Mouse (Mus musculus): ENCODE measurements at regions not wholly inside any gene's neighbourhood (a gene's known extent, or its start where the extent isn't known, plus 50 kb on each side); places are given as distances from the start of the nearest gene placed in this dataset.
"Not testable (repeated sequence)": the region's sequence is repeated elsewhere in the genome, so short reads cannot be mapped to it uniquely, and the experiment has no call there.

DNA sequence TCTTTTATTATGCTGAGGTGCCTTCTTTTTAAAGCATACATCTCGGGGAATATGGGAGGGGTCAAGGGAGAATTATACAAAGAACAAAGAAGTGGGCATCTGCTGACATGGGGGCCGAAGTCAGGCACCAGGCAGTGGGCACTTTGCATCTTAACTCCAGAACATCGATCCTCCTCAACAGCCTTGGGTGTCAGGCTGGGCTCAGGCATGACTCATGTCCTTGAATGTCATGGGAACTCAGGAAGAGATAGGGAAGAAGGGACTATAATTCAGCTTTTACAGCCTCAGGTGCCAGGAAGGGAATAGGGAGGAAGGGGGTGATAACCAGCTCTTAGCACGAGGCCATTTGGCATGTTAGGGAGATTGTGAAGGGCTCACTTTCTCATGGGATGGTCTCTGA, 85.6 kb upstream of the Ptprz1 start:
- H3K4me3 ChIP-seq (ENCODE audit: low read depth, low read length); H3K27ac ChIP-seq (ENCODE audit: low read depth, low read length); ATAC-seq; H3K9ac ChIP-seq (ENCODE audit: low read length); H3K9me3 ChIP-seq (replicated peaks; ENCODE audit: control insufficient read depth, low read length); DNase-seq (ENCODE audit: low spot score); H3K4me1 ChIP-seq (ENCODE audit: control insufficient read depth, insufficient read depth, low read length); H3K4me2 ChIP-seq (ENCODE audit: low read length); H3K27me3 ChIP-seq (replicated peaks; ENCODE audit: control insufficient read depth, insufficient read depth, low read length); H3K36me3 ChIP-seq (ENCODE audit: control insufficient read depth, insufficient read depth, low read length): not testable (repeated sequence)
- 90% methylated on average over 4 of the region's 4 CpGs for WGBS

DNA sequence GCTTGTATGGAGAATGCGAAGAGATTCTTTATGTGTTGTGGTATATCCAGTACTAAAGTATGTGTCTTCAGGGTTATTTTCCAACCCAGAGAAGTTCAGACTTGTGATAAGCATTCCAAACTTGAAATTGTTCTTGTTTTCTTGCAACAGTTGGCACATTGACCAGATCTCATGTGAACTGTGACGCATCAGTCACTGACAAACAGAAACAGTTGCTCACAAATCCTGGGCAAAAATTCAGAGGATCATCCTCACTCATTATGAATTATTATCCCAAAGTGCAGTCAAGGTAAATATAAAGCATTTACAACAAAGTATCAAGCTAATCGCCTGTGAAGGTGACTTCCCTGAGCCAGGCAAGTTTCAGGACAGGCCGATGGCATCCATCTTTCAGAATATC, 83.5 kb upstream of the Ptprz1 start:
- no peak overlapping the region for H3K4me2 ChIP-seq (ENCODE audit: low read length)
- H3K27ac ChIP-seq (ENCODE audit: low read depth, low read length): no peak overlapping the region
- no peak for ATAC-seq
- no peak for DNase-seq (ENCODE audit: low spot score)
- no peak overlapping the region for H3K9ac ChIP-seq (ENCODE audit: low read length)
- WGBS: 97% methylated on average over 4 of the region's 4 CpGs
- H3K9me3 ChIP-seq (replicated peaks; ENCODE audit: control insufficient read depth, low read length): no peaks in the 10 kb centered on the region
- no peaks in the 10 kb centered on the region for H3K36me3 ChIP-seq (ENCODE audit: control insufficient read depth, insufficient read depth, low read length)
- H3K27me3 ChIP-seq (replicated peaks; ENCODE audit: control insufficient read depth, insufficient read depth, low read length): no peaks in the 10 kb centered on the region
- H3K4me1 ChIP-seq (ENCODE audit: control insufficient read depth, insufficient read depth, low read length): peaks cover 16% of the 10 kb centered on the region
- no peak overlapping the region for H3K4me3 ChIP-seq (ENCODE audit: low read depth, low read length)

DNA sequence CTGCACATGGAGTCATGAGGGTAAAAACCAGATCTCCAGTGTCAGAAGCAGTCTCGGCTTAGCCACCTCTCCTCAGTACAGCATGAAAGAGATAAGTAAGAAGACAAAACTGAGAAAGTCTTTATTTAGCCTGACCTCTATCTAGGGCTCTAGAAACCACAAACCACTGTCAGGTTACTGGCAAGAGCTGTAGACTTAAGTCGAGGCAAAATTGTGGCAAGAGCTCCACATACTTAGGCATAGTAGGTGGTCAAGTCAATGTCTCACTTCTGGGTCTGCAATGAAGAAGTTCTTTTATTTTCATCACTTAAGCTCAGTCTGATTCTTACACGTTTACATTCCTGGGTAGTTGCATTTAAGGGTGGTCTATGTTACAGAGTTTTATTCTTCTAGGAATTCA, 82.7 kb upstream of the Ptprz1 start:
- Histone ChIP-seq H3K4me3 (ENCODE audit: low read depth, low read length) (no peak overlapping the region), H3K9me3 (replicated peaks; ENCODE audit: control insufficient read depth, low read length) (no peaks in the 10 kb centered on the region), H3K4me1 (ENCODE audit: control insufficient read depth, insufficient read depth, low read length) (peaks cover 16% of the 10 kb centered on the region), H3K27me3 (replicated peaks; ENCODE audit: control insufficient read depth, insufficient read depth, low read length) (no peaks in the 10 kb centered on the region), H3K9ac (ENCODE audit: low read length) (no peak overlapping the region), H3K36me3 (ENCODE audit: control insufficient read depth, insufficient read depth, low read length) (no peaks in the 10 kb centered on the region), H3K4me2 (ENCODE audit: low read length) (no peak overlapping the region), H3K27ac (ENCODE audit: low read depth, low read length) (peak overlapping the region; percentile 9; the same call in 1 of the 2 replicates)
- DNase-seq (ENCODE audit: low spot score): no peak
- WGBS: 83% methylated on average over 3 of the region's 3 CpGs
- ATAC-seq: no peak

DNA sequence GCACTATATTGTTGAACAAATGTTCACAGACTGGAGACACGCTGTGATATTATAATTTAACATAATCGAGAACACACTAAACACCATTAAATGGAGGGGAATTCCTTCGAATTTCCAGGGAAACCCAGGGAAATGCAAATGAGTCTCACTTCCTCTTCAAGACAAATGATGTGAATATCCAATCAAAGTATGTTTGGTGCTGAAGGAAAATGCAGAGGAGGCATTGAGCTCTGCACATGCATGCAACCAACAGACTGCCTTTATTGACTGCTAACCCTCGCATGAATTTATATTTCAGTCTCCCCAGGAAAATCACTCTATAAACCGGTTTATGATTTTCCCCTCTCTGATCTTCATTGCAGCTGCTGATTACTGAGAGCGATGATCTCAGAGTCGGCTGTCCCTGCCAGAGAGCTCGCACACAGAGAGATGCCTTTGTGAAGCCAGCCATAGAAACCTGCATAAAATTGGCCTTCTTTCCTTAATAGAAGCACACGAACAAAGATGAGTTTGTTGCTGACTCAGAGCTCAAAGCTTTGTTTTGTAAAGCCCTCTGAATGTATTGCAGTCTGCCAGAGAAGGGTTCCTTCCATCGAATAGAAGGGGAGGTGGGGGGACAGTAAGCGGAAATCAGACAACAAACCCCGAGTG, 81.1 kb upstream of the Ptprz1 start:
- no peak overlapping the region for H3K4me3 ChIP-seq (ENCODE audit: low read depth, low read length)

DNA sequence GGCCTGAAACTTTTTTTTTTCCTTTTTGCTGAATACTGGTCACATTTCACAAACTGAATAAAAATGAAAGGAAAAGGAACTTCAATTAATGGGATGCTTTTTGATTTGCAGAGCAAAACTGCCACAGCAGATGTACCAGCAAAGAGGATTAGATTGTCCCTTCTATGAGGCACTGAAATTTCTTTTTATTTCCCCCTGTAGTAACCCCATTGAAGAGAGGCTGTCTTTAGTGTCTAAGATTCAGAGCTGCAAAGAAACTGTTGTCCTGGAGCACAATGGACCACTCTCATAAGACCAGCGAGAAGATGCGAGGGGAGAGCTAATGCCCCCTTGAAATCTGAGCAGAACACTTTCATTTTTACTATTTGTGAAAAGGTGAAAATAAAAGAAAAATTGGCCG, 80.5 kb upstream of the Ptprz1 start:
- peak overlapping the region; percentile 42 for H3K4me2 ChIP-seq (ENCODE audit: low read length)
- peak; percentile 69 for ATAC-seq
- peak overlapping the region; percentile 13 for H3K9ac ChIP-seq (ENCODE audit: low read length)
- peaks cover 16% of the 10 kb centered on the region for H3K4me1 ChIP-seq (ENCODE audit: control insufficient read depth, insufficient read depth, low read length)
- no peak overlapping the region for H3K4me3 ChIP-seq (ENCODE audit: low read depth, low read length)
- WGBS: 5% methylated on average over 3 of the region's 3 CpGs
- H3K9me3 ChIP-seq (replicated peaks; ENCODE audit: control insufficient read depth, low read length): no peaks in the 10 kb centered on the region
- no peaks in the 10 kb centered on the region for H3K36me3 ChIP-seq (ENCODE audit: control insufficient read depth, insufficient read depth, low read length)
- no peak for DNase-seq (ENCODE audit: low spot score)
- peak overlapping the region; percentile 88 for H3K27ac ChIP-seq (ENCODE audit: low read depth, low read length)
- no peaks in the 10 kb centered on the region for H3K27me3 ChIP-seq (replicated peaks; ENCODE audit: control insufficient read depth, insufficient read depth, low read length)

More for the DNA sequence above, 81.1 kb upstream of the Ptprz1 start:
- ATAC-seq (peak; percentile 91), DNase-seq (ENCODE audit: low spot score) (peak; percentile 94)
- Histone ChIP-seq H3K27me3 (replicated peaks; ENCODE audit: control insufficient read depth, insufficient read depth, low read length) (no peaks in the 10 kb centered on the region), H3K36me3 (ENCODE audit: control insufficient read depth, insufficient read depth, low read length) (no peaks in the 10 kb centered on the region), H3K27ac (ENCODE audit: low read depth, low read length) (peak overlapping the region; percentile 88), H3K9ac (ENCODE audit: low read length) (peak overlapping the region; percentile 13), H3K4me2 (ENCODE audit: low read length) (peak overlapping the region; percentile 42), H3K4me1 (ENCODE audit: control insufficient read depth, insufficient read depth, low read length) (peaks cover 16% of the 10 kb centered on the region), H3K9me3 (replicated peaks; ENCODE audit: control insufficient read depth, low read length) (no peaks in the 10 kb centered on the region)
- WGBS: 3% methylated on average over 12 of the region's 12 CpGs

DNA sequence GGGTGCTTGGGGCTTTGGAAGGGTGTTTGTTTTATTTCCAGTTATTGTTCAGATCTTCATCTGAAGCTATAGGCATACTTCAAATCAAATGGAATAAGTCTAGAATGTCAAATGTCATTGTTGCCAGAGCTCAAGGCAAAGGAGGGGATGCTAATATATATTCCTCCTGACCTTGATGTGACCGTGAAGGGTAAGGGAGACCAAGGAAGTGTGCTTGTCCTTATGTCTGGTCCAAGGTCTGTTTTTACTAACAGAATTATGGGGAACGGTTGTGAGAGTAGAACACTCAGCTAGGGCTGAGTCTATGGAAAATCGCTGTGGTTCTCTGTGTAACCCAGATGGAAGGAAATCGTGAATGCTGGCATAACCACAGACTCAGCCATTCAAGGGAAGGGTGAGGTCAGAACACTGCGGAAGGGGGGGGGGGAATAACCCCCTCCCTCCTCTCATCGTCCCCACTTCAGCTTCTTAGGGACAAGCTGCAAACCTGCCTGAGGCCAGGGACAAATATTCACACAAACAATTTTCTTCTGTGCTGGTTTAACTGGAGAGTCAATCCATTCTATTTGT, 79.9 kb upstream of the Ptprz1 start:
- Histone ChIP-seq H3K9me3 (replicated peaks; ENCODE audit: control insufficient read depth, low read length) (no peaks in the 10 kb centered on the region), H3K36me3 (ENCODE audit: control insufficient read depth, insufficient read depth, low read length) (no peaks in the 10 kb centered on the region), H3K4me2 (ENCODE audit: low read length) (peak overlapping the region; percentile 42), H3K4me1 (ENCODE audit: control insufficient read depth, insufficient read depth, low read length) (peaks cover 16% of the 10 kb centered on the region), H3K9ac (ENCODE audit: low read length) (no peak overlapping the region; the same call in 1 of the 2 replicates), H3K27ac (ENCODE audit: low read depth, low read length) (peak overlapping the region; percentile 88), H3K27me3 (replicated peaks; ENCODE audit: control insufficient read depth, insufficient read depth, low read length) (no peaks in the 10 kb centered on the region), H3K4me3 (ENCODE audit: low read depth, low read length) (no peak overlapping the region)
- DNase-seq (ENCODE audit: low spot score) (peak; percentile 74), ATAC-seq (peak; percentile 45)
- WGBS: 11% methylated on average over 6 of the region's 6 CpGs

DNA sequence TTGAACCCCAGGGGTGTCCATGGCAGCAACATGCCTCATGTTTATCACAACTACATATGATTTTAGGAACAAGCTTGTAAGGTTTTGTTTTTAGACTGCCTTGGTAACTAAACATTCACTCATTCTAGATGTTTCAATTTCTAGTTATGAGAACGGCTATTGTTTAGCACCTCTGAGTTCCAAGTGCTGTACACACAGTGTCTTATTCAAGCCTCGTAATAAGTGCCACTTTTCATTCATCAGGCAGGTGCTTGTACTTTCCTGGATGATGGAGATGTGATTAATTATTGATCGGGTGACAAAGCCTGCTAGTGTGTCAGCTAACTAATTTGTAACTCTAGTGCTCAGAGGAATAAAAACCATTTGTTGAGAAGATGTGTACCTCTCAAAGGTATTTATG, 73.4 kb upstream of the Ptprz1 start:
- Histone ChIP-seq H3K4me1 (ENCODE audit: control insufficient read depth, insufficient read depth, low read length) (0 out of 2 replicates have a peak, but pooled peaks cover 3% of the 10 kb centered on the region), H3K4me3 (ENCODE audit: low read depth, low read length) (no peak overlapping the region), H3K4me2 (ENCODE audit: low read length) (no peak overlapping the region), H3K36me3 (ENCODE audit: control insufficient read depth, insufficient read depth, low read length) (no peaks in the 10 kb centered on the region), H3K27me3 (replicated peaks; ENCODE audit: control insufficient read depth, insufficient read depth, low read length) (no peaks in the 10 kb centered on the region), H3K9ac (ENCODE audit: low read length) (no peak overlapping the region), H3K27ac (ENCODE audit: low read depth, low read length) (no peak overlapping the region), H3K9me3 (replicated peaks; ENCODE audit: control insufficient read depth, low read length) (no peaks in the 10 kb centered on the region)
- WGBS: 19% methylated on average over 3 of the region's 3 CpGs
- ATAC-seq (peak; percentile 43; the same call in 1 of the 2 replicates), DNase-seq (ENCODE audit: low spot score) (no peak)

DNA sequence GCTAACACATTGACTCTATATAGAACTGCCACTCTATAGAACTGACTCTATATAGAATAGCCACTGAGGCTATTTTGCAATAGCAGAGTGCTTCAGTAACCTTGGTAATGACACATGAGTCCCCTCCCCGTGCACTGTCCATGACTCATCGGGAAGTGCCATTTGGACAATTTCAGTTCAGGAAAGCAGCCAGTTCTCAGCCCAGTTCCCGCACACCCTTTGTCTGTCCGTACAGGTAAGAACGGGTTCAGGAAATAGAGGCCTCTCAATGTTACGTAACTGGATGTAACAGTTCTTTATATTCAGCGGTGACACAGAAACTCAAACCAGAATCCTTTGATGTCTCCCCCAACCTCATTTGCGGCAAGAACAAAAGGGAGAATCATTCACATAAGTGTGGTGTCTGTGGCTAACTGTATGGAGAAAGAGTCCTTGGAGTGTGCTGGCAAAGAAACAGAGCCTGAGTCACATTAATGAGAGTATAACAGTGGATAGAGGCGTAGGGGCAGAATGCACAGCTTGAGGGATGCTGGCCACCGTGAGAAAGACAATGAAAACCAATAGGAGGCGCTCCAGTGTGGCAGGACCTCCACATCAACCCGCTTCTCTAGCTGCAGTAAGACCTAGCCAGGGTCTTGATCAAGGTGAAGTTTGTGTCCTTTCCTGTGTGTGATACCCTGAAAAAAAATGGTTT, 72.8 kb upstream of the Ptprz1 start:
- WGBS: 33% methylated on average over 12 of the region's 12 CpGs
- no peak overlapping the region for H3K4me2 ChIP-seq (ENCODE audit: low read length)
- DNase-seq (ENCODE audit: low spot score): peak; percentile 48

DNA sequence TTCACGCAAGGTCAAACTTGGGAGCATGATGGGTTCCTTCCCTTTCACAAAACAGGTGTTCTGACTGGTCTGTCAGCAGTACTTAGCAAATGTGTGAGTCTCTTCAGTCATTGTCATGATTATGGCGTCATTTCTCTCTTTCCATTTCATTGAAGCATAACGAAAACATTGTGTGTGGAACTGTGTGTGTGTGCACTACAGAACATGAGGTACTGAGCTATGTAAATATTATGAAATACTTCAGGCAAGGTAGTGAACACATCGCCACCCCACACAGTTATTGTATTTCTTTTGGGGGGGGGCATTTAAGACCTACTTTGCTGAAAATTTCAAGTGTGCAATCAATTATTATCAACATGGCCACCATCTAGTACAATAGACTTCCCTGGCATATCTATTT, 71.4 kb upstream of the Ptprz1 start:
- Histone ChIP-seq H3K27ac (ENCODE audit: low read depth, low read length) (no peak overlapping the region), H3K4me3 (ENCODE audit: low read depth, low read length) (no peak overlapping the region), H3K4me1 (ENCODE audit: control insufficient read depth, insufficient read depth, low read length) (0 out of 2 replicates have a peak, but pooled peaks cover 3% of the 10 kb centered on the region), H3K27me3 (replicated peaks; ENCODE audit: control insufficient read depth, insufficient read depth, low read length) (no peaks in the 10 kb centered on the region), H3K36me3 (ENCODE audit: control insufficient read depth, insufficient read depth, low read length) (no peaks in the 10 kb centered on the region), H3K9ac (ENCODE audit: low read length) (no peak overlapping the region), H3K4me2 (ENCODE audit: low read length) (no peak overlapping the region), H3K9me3 (replicated peaks; ENCODE audit: control insufficient read depth, low read length) (no peaks in the 10 kb centered on the region)
- ATAC-seq (no peak), DNase-seq (ENCODE audit: low spot score) (no peak)
- WGBS: 90% methylated on average over 4 of the region's 4 CpGs

More for the DNA sequence above, 72.8 kb upstream of the Ptprz1 start:
- ATAC-seq: peak; percentile 67
- Histone ChIP-seq H3K9me3 (replicated peaks; ENCODE audit: control insufficient read depth, low read length) (no peaks in the 10 kb centered on the region), H3K36me3 (ENCODE audit: control insufficient read depth, insufficient read depth, low read length) (no peaks in the 10 kb centered on the region), H3K4me1 (ENCODE audit: control insufficient read depth, insufficient read depth, low read length) (0 out of 2 replicates have a peak, but pooled peaks cover 3% of the 10 kb centered on the region), H3K27ac (ENCODE audit: low read depth, low read length) (no peak overlapping the region), H3K9ac (ENCODE audit: low read length) (no peak overlapping the region), H3K4me3 (ENCODE audit: low read depth, low read length) (no peak overlapping the region), H3K27me3 (replicated peaks; ENCODE audit: control insufficient read depth, insufficient read depth, low read length) (no peaks in the 10 kb centered on the region)
